Mouse (Mus musculus): ENCODE data around the gene Rab4a.
"Not testable (repeated sequence)": the region's sequence is repeated elsewhere in the genome, so short reads cannot be mapped to it uniquely, and the experiment has no call there.

Rab4a gene

GRCm38 (mm10) chr8:123788416-123789170 is 17.2 kb upstream of the Rab4a start:
- DNase-seq (ENCODE audit: low spot score), result no peak

GRCm38 (mm10) chr8:123789461-123789860 is 16.3 kb upstream of the Rab4a start:
- DNase-seq (ENCODE audit: low spot score), result no peak

- peak; percentile 77 for DNase-seq (ENCODE audit: low spot score)
These were observed 15.8 kb upstream of the Rab4a start for GRCm38 (mm10) chr8:123789970-123790369.

GRCm38 (mm10) chr8:123791101-123791844 is 14.5 kb upstream of the Rab4a start:
- DNase-seq (ENCODE audit: low spot score), result no peak

GRCm38 (mm10) chr8:123791845-123792225 is 13.9 kb upstream of the Rab4a start:
- no peak for DNase-seq (ENCODE audit: low spot score)

- DNase-seq (ENCODE audit: low spot score), result no peak
These were observed 11.9 kb upstream of the Rab4a start for GRCm38 (mm10) chr8:123793900-123794299.

GRCm38 (mm10) chr8:123794766-123795165 is 11.0 kb upstream of the Rab4a start:
- no peak for DNase-seq (ENCODE audit: low spot score)

GRCm38 (mm10) chr8:123796758-123797157 is 9.0 kb upstream of the Rab4a start:
- no peak for DNase-seq (ENCODE audit: low spot score)

GRCm38 (mm10) chr8:123797928-123798327 is 7.9 kb upstream of the Rab4a start:
- peak; percentile 72 for DNase-seq (ENCODE audit: low spot score)

GRCm38 (mm10) chr8:123799434-123799833 is 6.4 kb upstream of the Rab4a start:
- DNase-seq (ENCODE audit: low spot score), result no peak

- no peak for DNase-seq (ENCODE audit: low spot score)
These were observed 5.9 kb upstream of the Rab4a start for GRCm38 (mm10) chr8:123799885-123800284.

GRCm38 (mm10) chr8:123800867-123801266 is 4.9 kb upstream of the Rab4a start:
- DNase-seq (ENCODE audit: low spot score), result no peak

- DNase-seq (ENCODE audit: low spot score), result no peak
These were observed 4.2 kb upstream of the Rab4a start for GRCm38 (mm10) chr8:123801538-123801937.

- DNase-seq (ENCODE audit: low spot score), result no peak
These were observed 2.1 kb upstream of the Rab4a start for GRCm38 (mm10) chr8:123803639-123804038.

- DNase-seq (ENCODE audit: low spot score), result no peak
These were observed 1.2 kb upstream of the Rab4a start for GRCm38 (mm10) chr8:123804586-123804985.

GRCm38 (mm10) chr8:123805209-123805717 is 522 bp upstream of the Rab4a start:
- DNase-seq (ENCODE audit: low spot score), result no peak

- DNase-seq (ENCODE audit: low spot score), result no peak
These were observed 670 bp downstream of the Rab4a start for GRCm38 (mm10) chr8:123806374-123806935.

- DNase-seq (ENCODE audit: low spot score), result no peak
These were observed 1.2 kb downstream of the Rab4a start for GRCm38 (mm10) chr8:123807024-123807431.

- no peak for DNase-seq (ENCODE audit: low spot score)
These were observed 2.2 kb downstream of the Rab4a start for GRCm38 (mm10) chr8:123807852-123808573.

- DNase-seq (ENCODE audit: low spot score), result no peak
These were observed 2.9 kb downstream of the Rab4a start for GRCm38 (mm10) chr8:123808671-123809070.

GRCm38 (mm10) chr8:123809342-123809741 is 3.6 kb downstream of the Rab4a start:
- not testable (repeated sequence) for DNase-seq (ENCODE audit: low spot score)

GRCm38 (mm10) chr8:123812227-123812626 is 6.4 kb downstream of the Rab4a start:
- DNase-seq (ENCODE audit: low spot score), result no peak
